Mouse (Mus musculus): ENCODE data around the gene Gabrr3. TPM values are rescaled to one million over a fixed set of nuclear protein-coding genes. Genes with fewer than 3 reads are reported as not detected.

Gene Gabrr3
- polyA plus RNA-seq (2014; fragmentation: Illumina TruSeq; extraction: RNeasy Lipid Tissue Mini Kit (QIAGEN cat#74804); ENCODE audit: insufficient read depth, low read depth, low replicate concordance), result not detected

GRCm38 (mm10) chr16:59407032-59407431 is at the start of gene Gabrr3:
Gene Gabrr3, plus strand, starts transcription at chr16:59407332.

GRCm38 (mm10) chr16:59363893-59364292 is 43.2 kb upstream of the Gabrr3 start, which contains the start of gene Olfr209:
Gene Olfr209, minus strand, starts transcription at chr16:59363993.

GRCm38 (mm10) chr16:59471637-59472278 is 64.6 kb downstream of the Gabrr3 start, which contains the start of gene Riox2:
Gene Riox2, plus strand, starts transcription at chr16:59471775.

Other genes starting within 250 kb of the Gabrr3 start
- not detected for gene Olfr196, start 236.9 kb upstream of the Gabrr3 start, polyA plus RNA-seq (2014; fragmentation: Illumina TruSeq; extraction: RNeasy Lipid Tissue Mini Kit (QIAGEN cat#74804); ENCODE audit: insufficient read depth, low read depth, low replicate concordance)
- not detected for gene Olfr198, start 203.8 kb upstream of the Gabrr3 start, polyA plus RNA-seq (2014; fragmentation: Illumina TruSeq; extraction: RNeasy Lipid Tissue Mini Kit (QIAGEN cat#74804); ENCODE audit: insufficient read depth, low read depth, low replicate concordance)
- gene Olfr199, start 187.6 kb upstream of the Gabrr3 start, polyA plus RNA-seq (2014; fragmentation: Illumina TruSeq; extraction: RNeasy Lipid Tissue Mini Kit (QIAGEN cat#74804); ENCODE audit: insufficient read depth, low read depth, low replicate concordance), result not detected
- not detected for gene Olfr201, start 134.7 kb upstream of the Gabrr3 start, polyA plus RNA-seq (2014; fragmentation: Illumina TruSeq; extraction: RNeasy Lipid Tissue Mini Kit (QIAGEN cat#74804); ENCODE audit: insufficient read depth, low read depth, low replicate concordance)
- not detected for gene Olfr202, start 120.5 kb upstream of the Gabrr3 start, polyA plus RNA-seq (2014; fragmentation: Illumina TruSeq; extraction: RNeasy Lipid Tissue Mini Kit (QIAGEN cat#74804); ENCODE audit: insufficient read depth, low read depth, low replicate concordance)
- not detected for gene Olfr203, start 108.5 kb upstream of the Gabrr3 start, polyA plus RNA-seq (2014; fragmentation: Illumina TruSeq; extraction: RNeasy Lipid Tissue Mini Kit (QIAGEN cat#74804); ENCODE audit: insufficient read depth, low read depth, low replicate concordance)
- not detected for gene Olfr204, start 89.1 kb upstream of the Gabrr3 start, polyA plus RNA-seq (2014; fragmentation: Illumina TruSeq; extraction: RNeasy Lipid Tissue Mini Kit (QIAGEN cat#74804); ENCODE audit: insufficient read depth, low read depth, low replicate concordance)
- gene Olfr205, start 76.2 kb upstream of the Gabrr3 start, polyA plus RNA-seq (2014; fragmentation: Illumina TruSeq; extraction: RNeasy Lipid Tissue Mini Kit (QIAGEN cat#74804); ENCODE audit: insufficient read depth, low read depth, low replicate concordance), result not detected
- gene Olfr206, start 58.1 kb upstream of the Gabrr3 start, polyA plus RNA-seq (2014; fragmentation: Illumina TruSeq; extraction: RNeasy Lipid Tissue Mini Kit (QIAGEN cat#74804); ENCODE audit: insufficient read depth, low read depth, low replicate concordance), result not detected
- not detected for gene Olfr209, start 43.3 kb upstream of the Gabrr3 start, polyA plus RNA-seq (2014; fragmentation: Illumina TruSeq; extraction: RNeasy Lipid Tissue Mini Kit (QIAGEN cat#74804); ENCODE audit: insufficient read depth, low read depth, low replicate concordance)
- 10.7 TPM for gene Riox2, start 64.4 kb downstream of the Gabrr3 start, polyA plus RNA-seq (2014; fragmentation: Illumina TruSeq; extraction: RNeasy Lipid Tissue Mini Kit (QIAGEN cat#74804); ENCODE audit: insufficient read depth, low read depth, low replicate concordance)
- gene Crybg3, start 193.6 kb downstream of the Gabrr3 start, polyA plus RNA-seq (2014; fragmentation: Illumina TruSeq; extraction: RNeasy Lipid Tissue Mini Kit (QIAGEN cat#74804); ENCODE audit: insufficient read depth, low read depth, low replicate concordance), result 9.2 TPM
- 12.5 TPM for gene Arl6, start 232.1 kb downstream of the Gabrr3 start, polyA plus RNA-seq (2014; fragmentation: Illumina TruSeq; extraction: RNeasy Lipid Tissue Mini Kit (QIAGEN cat#74804); ENCODE audit: insufficient read depth, low read depth, low replicate concordance)

All from lung, adult 10 weeks (tissue).